Mouse (Mus musculus) liver, embryonic 18 days (tissue): ENCODE data around the gene Polr2h. TPM values are rescaled to one million over a fixed set of nuclear protein-coding genes. Genes with fewer than 3 reads are reported as not detected.

Experiments
- polyA plus RNA-seq: library from polyadenylated mRNA; depleted of rRNA; stranded (reverse); fragments of >200 nt; gene quantifications from 2 replicates; pipeline ENCODE4 v1.2.3, GENCODE M21; 2012; rRNA removed

Polr2h gene
- 17.4 and 17.9 TPM in 2 replicates for polyA plus RNA-seq

GRCm38 (mm10) chr16:20717181-20717977, at the start of gene Polr2h, which contains the start of gene Clcn2:
Polr2h (plus strand) TSS chr16:20717665.
Clcn2 (minus strand) TSS chr16:20717746.

GRCm38 (mm10) chr16:20668013-20668412, 49.5 kb upstream of the Polr2h start, which contains the start of gene Eif4g1:
Eif4g1 (plus strand) TSS chr16:20668313.

GRCm38 (mm10) chr16:20693111-20693701, 24.3 kb upstream of the Polr2h start, which contains the start of gene Fam131a:
Fam131a (plus strand) TSS chr16:20693241.

GRCm38 (mm10) chr16:20732925-20733730, 15.7 kb downstream of the Polr2h start, which contains the start of gene Chrd:
Chrd (plus strand) TSS chr16:20733127.

GRCm38 (mm10) chr16:20733731-20734730, 16.6 kb downstream of the Polr2h start, which contains the start of gene Thpo:
Thpo (minus strand) TSS chr16:20734511.

Other genes starting within 250 kb of the Polr2h start
- 16.9 and 17.2 TPM in 2 replicates for gene Eif2b5, start 218.8 kb upstream of the Polr2h start, polyA plus RNA-seq
- 5.8 and 8.0 TPM in 2 replicates for gene Dvl3, start 200.7 kb upstream of the Polr2h start, polyA plus RNA-seq
- 288 and 314 TPM in 2 replicates for gene Ap2m1, start 182.2 kb upstream of the Polr2h start, polyA plus RNA-seq
- 15.9 and 18.1 TPM in 2 replicates for gene Abcf3, start 169.1 kb upstream of the Polr2h start, polyA plus RNA-seq
- gene Vwa5b2, start 128.2 kb upstream of the Polr2h start, polyA plus RNA-seq = 0.01 and 0.06 TPM in 2 replicates
- 11.2 and 11.3 TPM in 2 replicates for gene Eef1akmt4, start 106.1 kb upstream of the Polr2h start, polyA plus RNA-seq
- not detected in 2 replicates for gene Gm49333, start 106.1 kb upstream of the Polr2h start, polyA plus RNA-seq
- gene Alg3, start 105.9 kb upstream of the Polr2h start, polyA plus RNA-seq = 6.8 and 8.4 TPM in 2 replicates
- 0.12 and 0.17 TPM in 2 replicates for gene Camk2n2, start 96.4 kb upstream of the Polr2h start, polyA plus RNA-seq
- gene Ece2, start 87.8 kb upstream of the Polr2h start, polyA plus RNA-seq = 0.08 and 0.12 TPM in 2 replicates
- gene Psmd2, start 66.0 kb upstream of the Polr2h start, polyA plus RNA-seq = 60.9 and 63.6 TPM in 2 replicates
- gene Eif4g1, start 49.4 kb upstream of the Polr2h start, polyA plus RNA-seq = 81.5 and 99.1 TPM in 2 replicates
- 1.7 and 2.2 TPM in 2 replicates for gene Fam131a, start 24.4 kb upstream of the Polr2h start, polyA plus RNA-seq
- gene Clcn2, start 81 bp downstream of the Polr2h start, polyA plus RNA-seq = 13.0 and 19.6 TPM in 2 replicates
- 1.4 and 2.0 TPM in 2 replicates for gene Chrd, start 15.5 kb downstream of the Polr2h start, polyA plus RNA-seq
- 5.1 and 6.1 TPM in 2 replicates for gene Thpo, start 16.8 kb downstream of the Polr2h start, polyA plus RNA-seq